Mouse (Mus musculus): ENCODE measurements around the gene Rasgrf1.

- TF ChIP-seq CTCF (IDR thresholded peaks at IDR 0.05; ENCODE audit: extremely low read depth, insufficient read depth, insufficient read length, insufficient replicate concordance) (no peak), POLR2A (IDR thresholded peaks at IDR 0.05; ENCODE audit: low read depth, low read length) (no peak)
These were observed 138.4 kb downstream of the Rasgrf1 start for GRCm38 (mm10) chr9:90047937-90048627.
